Mouse (Mus musculus) embryonic facial prominence, embryonic 14.5 days (tissue): Measurements from ENCODE around the gene Dedd2. TPM values are rescaled to one million over a fixed set of nuclear protein-coding genes. Genes with fewer than 3 reads are reported as not detected.

ENCODE experiments used
- ATAC-seq: fragments of 200-750 bp; cut with Nextera tagmentation; 2 replicates; pipeline ENCODE4 v1.8.0; 2017; ENCODE audit warnings: low read depth, moderate number of reproducible peaks, moderate TSS enrichment
- DNase-seq: peaks from one replicate; pipeline ENCODE4 v3.0.0-alpha.2; 2015; ENCODE audit warnings: low spot score
- H3K27ac ChIP-seq: fragments of 300-500 bp; sonication (generic); replicated peaks from 2 replicates; pipeline ENCODE4 v1.5.1; 2014; ENCODE audit warnings: low read depth, mild to moderate bottlenecking, low read length, moderate library complexity
- H3K27me3 ChIP-seq: fragments of 300-500 bp; sonication (generic); replicated peaks from 2 replicates; pipeline ENCODE4 v1.6.1; 2014; ENCODE audit warnings: low read length; ENCODE audit not compliant: control insufficient read depth, insufficient read depth
- H3K36me3 ChIP-seq: fragments of 300-500 bp; sonication (generic); 2 replicates; pipeline ENCODE4 v1.6.1; 2014; ENCODE audit warnings: low read length, mixed read lengths; ENCODE audit not compliant: control insufficient read depth, insufficient read depth
- H3K4me1 ChIP-seq: fragments of 300-500 bp; sonication (generic); 2 replicates; pipeline ENCODE4 v1.6.1; 2014; ENCODE audit warnings: antibody characterized with exemption, low read length; ENCODE audit not compliant: control insufficient read depth, insufficient read depth
- H3K4me2 ChIP-seq: fragments of 300-500 bp; sonication (generic); 2 replicates; pipeline ENCODE4 v1.6.1; 2014; ENCODE audit warnings: low read depth, mild to moderate bottlenecking, low read length, moderate library complexity, mixed read lengths
- H3K4me3 ChIP-seq: fragments of 300-500 bp; sonication (generic); 2 replicates; pipeline ENCODE4 v1.5.1; 2014; ENCODE audit warnings: low read depth, mild to moderate bottlenecking, low read length
- H3K9ac ChIP-seq: fragments of 300-500 bp; sonication (generic); 2 replicates; pipeline ENCODE4 v1.6.1; 2014; ENCODE audit warnings: low read depth, mild to moderate bottlenecking, low read length, moderate library complexity, mixed read lengths
- H3K9me3 ChIP-seq: fragments of 300-500 bp; sonication (generic); 2 replicates; pipeline ENCODE4 v1.6.1; 2016; ENCODE audit warnings: low read length; ENCODE audit not compliant: control insufficient read depth
- WGBS: fragments of 180-500 bp; shearing (Covaris S2); extraction: QIAGEN DNeasy Blood & Tissue Kit; methylation state at CpG from one replicate; pipeline ENCODE4 v1.1.7; 2014; 5-methylcytosine and 5-hydroxymethylcytosine counted together
- polyA plus RNA-seq: library from polyadenylated mRNA; unstranded; fragments of >200 nt; fragmentation: Nextera tagmentation; extraction: Ambion mirVana; gene quantifications from 2 replicates; pipeline ENCODE4 v1.2.1, GENCODE M21; 2014

The Dedd2 gene
- polyA plus RNA-seq, 1 experiment from 2014 or later = 9.4 TPM

GRCm38 (mm10) chr7:25214172-25214571 is 6.2 kb downstream of the Dedd2 start:
- no peak for ATAC-seq
- H3K4me2 ChIP-seq = no peak overlapping the region
- H3K36me3 ChIP-seq = peaks cover 24% of the 10 kb centered on the region; the same call in 1 of the 2 replicates
- DNase-seq = no peak
- H3K4me3 ChIP-seq = no peak overlapping the region
- 83% methylated on average over 2 of the region's 2 CpGs for WGBS
- no peaks in the 10 kb centered on the region for H3K27me3 ChIP-seq
- H3K9me3 ChIP-seq = no peaks in the 10 kb centered on the region
- H3K4me1 ChIP-seq = no peaks in the 10 kb centered on the region; the same call in 1 of the 2 replicates
- H3K27ac ChIP-seq = no peak overlapping the region
- H3K9ac ChIP-seq = no peak overlapping the region

- ATAC-seq (no peak), DNase-seq (no peak)
- H3K4me3 ChIP-seq = no peak overlapping the region
- H3K4me1 ChIP-seq = no peaks in the 10 kb centered on the region
- no peak overlapping the region for H3K9ac ChIP-seq
- H3K4me2 ChIP-seq = no peak overlapping the region
- H3K27ac ChIP-seq = no peak overlapping the region
- WGBS = 82% methylated on average over 3 of the region's 3 CpGs
- no peaks in the 10 kb centered on the region for H3K9me3 ChIP-seq
- H3K27me3 ChIP-seq = no peaks in the 10 kb centered on the region
- H3K36me3 ChIP-seq = peaks cover 34% of the 10 kb centered on the region; the same call in 1 of the 2 replicates
Observed at GRCm38 (mm10) chr7:25213099-25213498, 7.3 kb downstream of the Dedd2 start.

GRCm38 (mm10) chr7:25210482-25210881 is 9.9 kb downstream of the Dedd2 start:
- no peaks in the 10 kb centered on the region for H3K27me3 ChIP-seq
- H3K27ac ChIP-seq = no peak overlapping the region
- 84% methylated on average over 4 of the region's 4 CpGs for WGBS
- ATAC-seq = no peak
- no peaks in the 10 kb centered on the region for H3K4me1 ChIP-seq
- no peak for DNase-seq
- H3K4me3 ChIP-seq = no peak overlapping the region
- H3K9ac ChIP-seq = no peak overlapping the region
- no peak overlapping the region for H3K4me2 ChIP-seq
- no peaks in the 10 kb centered on the region for H3K9me3 ChIP-seq
- H3K36me3 ChIP-seq = peaks cover 39% of the 10 kb centered on the region; the same call in 1 of the 2 replicates

GRCm38 (mm10) chr7:25209161-25209622 is 11.2 kb downstream of the Dedd2 start:
- WGBS = 60% methylated on average over 3 of the region's 3 CpGs
- ATAC-seq (no peak), DNase-seq (peak; percentile 9)
- peaks cover 29% of the 10 kb centered on the region; the same call in 1 of the 2 replicates for H3K36me3 ChIP-seq
- no peak overlapping the region for H3K4me3 ChIP-seq
- no peak overlapping the region for H3K9ac ChIP-seq
- no peak overlapping the region for H3K27ac ChIP-seq
- H3K4me1 ChIP-seq = no peaks in the 10 kb centered on the region
- no peaks in the 10 kb centered on the region for H3K27me3 ChIP-seq
- H3K4me2 ChIP-seq = no peak overlapping the region
- H3K9me3 ChIP-seq = no peaks in the 10 kb centered on the region

GRCm38 (mm10) chr7:25206094-25206830 is 14.2 kb downstream of the Dedd2 start:
- H3K4me3 ChIP-seq = no peak overlapping the region
- no peak for DNase-seq
- no peak overlapping the region for H3K4me2 ChIP-seq
- H3K27ac ChIP-seq = no peak overlapping the region
- ATAC-seq = no peak
- 87% methylated on average over 16 of the region's 16 CpGs for WGBS
- H3K9ac ChIP-seq = no peak overlapping the region
- no peaks in the 10 kb centered on the region for H3K27me3 ChIP-seq
- H3K36me3 ChIP-seq = peaks cover 51% of the 10 kb centered on the region; the same call in 1 of the 2 replicates
- H3K9me3 ChIP-seq = no peaks in the 10 kb centered on the region
- H3K4me1 ChIP-seq = no peaks in the 10 kb centered on the region

GRCm38 (mm10) chr7:25205355-25206093 is 14.9 kb downstream of the Dedd2 start:
- no peak overlapping the region for H3K9ac ChIP-seq
- H3K4me1 ChIP-seq = no peaks in the 10 kb centered on the region
- WGBS = 75% methylated on average over 13 of the region's 16 CpGs
- H3K4me3 ChIP-seq = no peak overlapping the region
- H3K4me2 ChIP-seq = no peak overlapping the region
- no peaks in the 10 kb centered on the region for H3K9me3 ChIP-seq
- ATAC-seq (no peak), DNase-seq (no peak)
- no peaks in the 10 kb centered on the region for H3K27me3 ChIP-seq
- peaks cover 49% of the 10 kb centered on the region; the same call in 1 of the 2 replicates for H3K36me3 ChIP-seq
- H3K27ac ChIP-seq = no peak overlapping the region

- DNase-seq (no peak), ATAC-seq (no peak)
- Histone ChIP-seq H3K27ac (no peak overlapping the region), H3K36me3 (peaks cover 31% of the 10 kb centered on the region; the same call in 1 of the 2 replicates), H3K9me3 (no peaks in the 10 kb centered on the region), H3K4me1 (no peaks in the 10 kb centered on the region), H3K4me2 (no peak overlapping the region), H3K4me3 (no peak overlapping the region), H3K9ac (no peak overlapping the region), H3K27me3 (no peaks in the 10 kb centered on the region)
- 96% methylated on average over 14 of the region's 20 CpGs for WGBS
Observed at GRCm38 (mm10) chr7:25203624-25204023, 16.8 kb downstream of the Dedd2 start.

GRCm38 (mm10) chr7:25197384-25198018 is 22.9 kb downstream of the Dedd2 start:
- H3K4me1 ChIP-seq = no peaks in the 10 kb centered on the region
- H3K9me3 ChIP-seq = no peaks in the 10 kb centered on the region
- H3K36me3 ChIP-seq = peaks cover 7% of the 10 kb centered on the region; the same call in 1 of the 2 replicates
- H3K9ac ChIP-seq = no peak overlapping the region
- ATAC-seq = peak; percentile 65
- no peak overlapping the region for H3K4me3 ChIP-seq
- no peak overlapping the region for H3K27ac ChIP-seq
- peak; percentile 55 for DNase-seq
- no peaks in the 10 kb centered on the region for H3K27me3 ChIP-seq
- no peak overlapping the region for H3K4me2 ChIP-seq
- WGBS = 64% methylated on average over 10 of the region's 10 CpGs
